Mouse (Mus musculus) midbrain, embryonic 11.5 days (tissue): ENCODE measurements at regions not wholly inside any gene's neighbourhood (a gene's known extent, or its start where the extent isn't known, plus 50 kb on each side); places are given as distances from the start of the nearest gene placed in this dataset.

Experiments used
- ATAC-seq: fragments of 200-750 bp; cut with Nextera tagmentation; 2 replicates; pipeline ENCODE4 v1.8.0; 2017; ENCODE audit warnings: moderate TSS enrichment, moderate library complexity; ENCODE audit not compliant: low FRiP score
- DNase-seq: peaks from one replicate; pipeline ENCODE4 v3.0.0; 2015; ENCODE audit warnings: low spot score; ENCODE audit errors: missing footprints
- H3K27ac ChIP-seq: fragments of 300-500 bp; sonication (generic); 2 replicates; pipeline ENCODE4 v1.5.1; 2014; ENCODE audit warnings: low read depth, low read length
- H3K27me3 ChIP-seq: fragments of 300-500 bp; sonication (generic); 2 replicates; pipeline ENCODE4 v1.6.1; 2014; ENCODE audit warnings: mild to moderate bottlenecking, low read length, moderate library complexity, mixed read lengths; ENCODE audit not compliant: control insufficient read depth, insufficient read depth
- H3K36me3 ChIP-seq: fragments of 300-500 bp; sonication (generic); 2 replicates; pipeline ENCODE4 v1.6.1; 2014; ENCODE audit warnings: mild to moderate bottlenecking, low read length, moderate library complexity, mixed read lengths; ENCODE audit not compliant: control insufficient read depth, insufficient read depth
- H3K4me1 ChIP-seq: fragments of 300-500 bp; sonication (generic); 2 replicates; pipeline ENCODE4 v1.6.1; 2014; ENCODE audit warnings: low read length; ENCODE audit not compliant: control insufficient read depth, insufficient read depth
- H3K4me2 ChIP-seq: fragments of 300-500 bp; sonication (generic); 2 replicates; pipeline ENCODE4 v1.6.1; 2014; ENCODE audit warnings: mild to moderate bottlenecking, moderate library complexity
- H3K4me3 ChIP-seq: fragments of 300-500 bp; sonication (generic); 2 replicates; pipeline ENCODE4 v1.5.1; 2014; ENCODE audit warnings: low read depth, low read length
- H3K9ac ChIP-seq: fragments of 300-500 bp; sonication (generic); 2 replicates; pipeline ENCODE4 v1.6.1; 2014; ENCODE audit warnings: low read length
- H3K9me3 ChIP-seq: fragments of 300-500 bp; sonication (generic); 2 replicates; pipeline ENCODE4 v1.6.1; 2016; ENCODE audit warnings: low read length; ENCODE audit not compliant: control insufficient read depth
- WGBS: fragments of 180-500 bp; shearing (Covaris S2); extraction: QIAGEN DNeasy Blood & Tissue Kit; methylation state at CpG from one replicate; pipeline ENCODE4 v1.1.7; 2014; 5-methylcytosine and 5-hydroxymethylcytosine counted together

GRCm38 (mm10) chr1:168805442-168805841, 373.4 kb upstream of the Pbx1 start:
- no peak overlapping the region for H3K4me2 ChIP-seq
- no peak for ATAC-seq
- H3K9me3 ChIP-seq: no peaks in the 10 kb centered on the region
- no peak overlapping the region for H3K27ac ChIP-seq
- no peak overlapping the region for H3K4me3 ChIP-seq
- H3K27me3 ChIP-seq: no peaks in the 10 kb centered on the region
- WGBS: 80% methylated on average over 3 of the region's 3 CpGs
- H3K9ac ChIP-seq: no peak overlapping the region
- no peak for DNase-seq
- no peaks in the 10 kb centered on the region for H3K4me1 ChIP-seq
- no peaks in the 10 kb centered on the region for H3K36me3 ChIP-seq

- WGBS: 68% methylated on average over 1 of the region's 1 CpGs
- ATAC-seq (no peak), DNase-seq (no peak)
- Histone ChIP-seq H3K27ac (no peak overlapping the region), H3K4me3 (no peak overlapping the region), H3K4me2 (no peak overlapping the region), H3K36me3 (no peaks in the 10 kb centered on the region), H3K9me3 (no peaks in the 10 kb centered on the region), H3K9ac (no peak overlapping the region), H3K27me3 (no peaks in the 10 kb centered on the region), H3K4me1 (no peaks in the 10 kb centered on the region)
Observed at GRCm38 (mm10) chr1:168801046-168801445, 369.0 kb upstream of the Pbx1 start.

- no peak for DNase-seq
- Histone ChIP-seq H3K27me3 (no peaks in the 10 kb centered on the region), H3K27ac (no peak overlapping the region), H3K4me3 (no peak overlapping the region), H3K9me3 (no peaks in the 10 kb centered on the region), H3K9ac (no peak overlapping the region), H3K4me2 (no peak overlapping the region), H3K4me1 (no peaks in the 10 kb centered on the region), H3K36me3 (no peaks in the 10 kb centered on the region)
- 53% methylated on average over 3 of the region's 3 CpGs for WGBS
- ATAC-seq: peak; percentile 44; the same call in 1 of the 2 replicates
Observed at GRCm38 (mm10) chr1:168786731-168787130, 354.7 kb upstream of the Pbx1 start.

- no peak overlapping the region for H3K9ac ChIP-seq
- H3K4me1 ChIP-seq: no peaks in the 10 kb centered on the region
- no peak for DNase-seq
- no peak for ATAC-seq
- H3K4me2 ChIP-seq: no peak overlapping the region
- no peak overlapping the region for H3K4me3 ChIP-seq
- no peaks in the 10 kb centered on the region for H3K9me3 ChIP-seq
- no peaks in the 10 kb centered on the region for H3K36me3 ChIP-seq
- H3K27ac ChIP-seq: no peak overlapping the region
- no peaks in the 10 kb centered on the region for H3K27me3 ChIP-seq
Observed at GRCm38 (mm10) chr1:168783851-168784250, 351.8 kb upstream of the Pbx1 start.

GRCm38 (mm10) chr1:168764368-168764895, 332.4 kb upstream of the Pbx1 start:
- DNase-seq (no peak), ATAC-seq (no peak)
- no peak overlapping the region for H3K4me3 ChIP-seq
- H3K4me1 ChIP-seq: no peaks in the 10 kb centered on the region
- H3K27ac ChIP-seq: no peak overlapping the region
- H3K27me3 ChIP-seq: no peaks in the 10 kb centered on the region
- no peaks in the 10 kb centered on the region for H3K36me3 ChIP-seq
- no peak overlapping the region for H3K4me2 ChIP-seq
- H3K9me3 ChIP-seq: no peaks in the 10 kb centered on the region
- H3K9ac ChIP-seq: no peak overlapping the region
- WGBS: 83% methylated on average over 6 of the region's 6 CpGs

GRCm38 (mm10) chr1:168761095-168761494, 329.0 kb upstream of the Pbx1 start:
- Histone ChIP-seq H3K4me3 (no peak overlapping the region), H3K27me3 (no peaks in the 10 kb centered on the region), H3K27ac (no peak overlapping the region), H3K9ac (no peak overlapping the region), H3K9me3 (no peaks in the 10 kb centered on the region), H3K36me3 (no peaks in the 10 kb centered on the region), H3K4me1 (no peaks in the 10 kb centered on the region), H3K4me2 (no peak overlapping the region)
- 88% methylated on average over 2 of the region's 2 CpGs for WGBS
- ATAC-seq (no peak), DNase-seq (no peak)

GRCm38 (mm10) chr1:168760239-168760638, 328.2 kb upstream of the Pbx1 start:
- no peak for DNase-seq
- 67% methylated on average over 1 of the region's 1 CpGs for WGBS
- Histone ChIP-seq H3K9me3 (no peaks in the 10 kb centered on the region), H3K4me3 (no peak overlapping the region), H3K27me3 (no peaks in the 10 kb centered on the region), H3K4me2 (no peak overlapping the region), H3K27ac (no peak overlapping the region), H3K9ac (no peak overlapping the region), H3K4me1 (no peaks in the 10 kb centered on the region), H3K36me3 (no peaks in the 10 kb centered on the region)
- 0 out of 2 replicates have a peak, but pooled peaks have one; percentile 48 for ATAC-seq

GRCm38 (mm10) chr1:168758835-168759234, 326.8 kb upstream of the Pbx1 start:
- DNase-seq: no peak
- H3K36me3 ChIP-seq: no peaks in the 10 kb centered on the region
- H3K9ac ChIP-seq: no peak overlapping the region
- H3K27ac ChIP-seq: no peak overlapping the region
- H3K4me3 ChIP-seq: no peak overlapping the region
- H3K27me3 ChIP-seq: no peaks in the 10 kb centered on the region
- 89% methylated on average over 2 of the region's 2 CpGs for WGBS
- no peak overlapping the region for H3K4me2 ChIP-seq
- no peaks in the 10 kb centered on the region for H3K9me3 ChIP-seq
- no peaks in the 10 kb centered on the region for H3K4me1 ChIP-seq
- no peak for ATAC-seq

- no peak for ATAC-seq
- WGBS: 75% methylated on average over 7 of the region's 7 CpGs
Observed at GRCm38 (mm10) chr1:168754196-168754595, 322.1 kb upstream of the Pbx1 start.

GRCm38 (mm10) chr1:168743435-168743834, 311.4 kb upstream of the Pbx1 start:
- WGBS: 86% methylated on average over 1 of the region's 1 CpGs
- no peak for ATAC-seq

More at GRCm38 (mm10) chr1:168754196-168754595, 322.1 kb upstream of the Pbx1 start:
- Histone ChIP-seq H3K4me3 (no peak overlapping the region), H3K4me2 (no peak overlapping the region), H3K27me3 (no peaks in the 10 kb centered on the region), H3K4me1 (no peaks in the 10 kb centered on the region), H3K9me3 (no peaks in the 10 kb centered on the region), H3K36me3 (no peaks in the 10 kb centered on the region), H3K27ac (no peak overlapping the region), H3K9ac (no peak overlapping the region)
- no peak for DNase-seq

More at GRCm38 (mm10) chr1:168743435-168743834, 311.4 kb upstream of the Pbx1 start:
- DNase-seq: no peak
- no peak overlapping the region for H3K4me2 ChIP-seq
- no peak overlapping the region for H3K4me3 ChIP-seq
- H3K27me3 ChIP-seq: no peaks in the 10 kb centered on the region
- H3K9ac ChIP-seq: no peak overlapping the region
- H3K36me3 ChIP-seq: no peaks in the 10 kb centered on the region
- no peak overlapping the region for H3K27ac ChIP-seq
- no peaks in the 10 kb centered on the region for H3K9me3 ChIP-seq
- H3K4me1 ChIP-seq: no peaks in the 10 kb centered on the region
